Mouse (Mus musculus) ovary, postnatal 10 days (tissue): ENCODE measurements at regions not wholly inside any gene's neighbourhood (a gene's known extent, or its start where the extent isn't known, plus 50 kb on each side); places are given as distances from the start of the nearest gene placed in this dataset.
"Not testable (repeated sequence)": the region's sequence is repeated elsewhere in the genome, so short reads cannot be mapped to it uniquely, and the experiment has no call there.

Experiments
- DNase-seq: peaks from one replicate; pipeline ENCODE4 v3.0.0; 2022; ENCODE audit warnings: low spot score

DNA sequence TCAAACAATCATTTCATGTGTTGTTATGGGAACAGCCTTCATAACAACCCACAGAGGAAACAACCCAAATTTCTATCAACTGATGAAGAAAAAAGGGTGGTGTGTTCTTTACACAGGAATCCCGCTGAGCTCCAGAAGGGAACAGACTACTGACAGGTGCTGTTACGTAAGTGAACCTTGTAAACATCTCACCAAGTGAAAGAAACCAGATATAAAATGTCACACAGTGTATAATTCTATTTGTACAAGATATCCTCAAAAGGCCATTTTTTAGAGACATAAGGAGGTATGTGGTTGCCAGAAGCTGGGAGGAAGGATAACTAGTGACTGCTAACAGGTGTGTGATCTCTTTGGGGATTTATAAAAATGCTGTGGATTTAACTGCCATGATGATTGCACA, 119.9 kb downstream of the Plod2 start:
- no peak for DNase-seq

- no peak for DNase-seq
Measured at GRCm38 (mm10) chr9:92667361-92667881, 125.4 kb downstream of the Plod2 start.

DNA sequence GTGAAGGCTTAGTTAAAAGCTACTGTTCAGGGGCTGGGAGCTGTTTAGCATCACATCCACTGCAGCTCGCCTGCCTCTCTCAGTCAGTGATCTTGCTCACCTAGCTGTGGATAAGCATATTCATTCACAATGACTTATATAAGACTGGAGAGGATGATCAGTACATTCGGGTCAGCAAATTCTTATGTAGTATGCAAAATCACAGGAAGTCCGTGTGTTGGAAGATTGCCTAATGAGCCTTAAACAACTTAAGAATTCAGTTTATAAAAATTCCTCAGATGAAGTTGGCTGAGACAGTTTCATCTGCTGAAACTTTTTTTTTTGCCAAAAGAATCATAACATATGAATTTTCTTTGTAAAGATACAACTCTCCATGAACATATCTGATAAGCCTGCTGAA, 129.9 kb downstream of the Plod2 start:
- no peak for DNase-seq

- no peak for DNase-seq
Measured at GRCm38 (mm10) chr9:92694361-92695016, 152.5 kb downstream of the Plod2 start.

DNA sequence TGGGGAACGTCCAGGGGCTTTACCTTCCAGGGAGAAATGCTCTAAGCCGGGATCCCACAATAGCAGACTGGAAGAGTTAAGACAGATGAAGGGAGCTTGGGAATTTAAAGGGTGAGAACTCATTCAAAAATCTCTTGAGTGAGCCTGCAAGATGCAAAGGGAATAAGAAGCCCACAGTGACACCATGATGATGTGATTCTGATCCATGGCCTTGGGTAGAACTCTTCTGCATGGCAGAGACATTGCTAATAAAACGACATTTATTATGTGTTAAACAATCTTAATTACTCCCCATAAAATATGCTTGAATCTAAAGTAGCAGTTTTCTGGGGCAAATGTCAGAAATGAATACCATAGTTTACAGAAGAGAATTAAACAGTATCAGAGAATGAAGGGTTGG, 155.9 kb downstream of the Plod2 start:
- DNase-seq: no peak

DNA sequence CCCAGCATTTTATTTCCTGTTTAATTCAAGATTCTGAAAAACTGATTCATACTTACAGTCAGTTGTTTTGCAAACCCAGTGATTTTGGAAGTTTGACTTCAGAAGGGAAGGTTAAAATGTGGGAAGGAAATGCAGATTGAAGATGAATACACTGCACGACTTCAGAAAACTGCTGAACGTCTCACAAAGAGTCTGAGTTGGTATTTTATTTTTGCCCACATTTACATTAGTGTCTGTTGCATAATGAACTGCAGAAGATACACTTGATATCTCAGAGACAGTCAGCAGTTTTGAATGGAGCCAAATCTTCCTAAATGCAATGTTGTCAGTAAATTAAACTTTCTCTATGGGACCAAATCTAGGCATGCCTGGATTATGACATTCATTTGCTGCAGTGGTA, 162.7 kb downstream of the Plod2 start:
- no peak for DNase-seq

DNA sequence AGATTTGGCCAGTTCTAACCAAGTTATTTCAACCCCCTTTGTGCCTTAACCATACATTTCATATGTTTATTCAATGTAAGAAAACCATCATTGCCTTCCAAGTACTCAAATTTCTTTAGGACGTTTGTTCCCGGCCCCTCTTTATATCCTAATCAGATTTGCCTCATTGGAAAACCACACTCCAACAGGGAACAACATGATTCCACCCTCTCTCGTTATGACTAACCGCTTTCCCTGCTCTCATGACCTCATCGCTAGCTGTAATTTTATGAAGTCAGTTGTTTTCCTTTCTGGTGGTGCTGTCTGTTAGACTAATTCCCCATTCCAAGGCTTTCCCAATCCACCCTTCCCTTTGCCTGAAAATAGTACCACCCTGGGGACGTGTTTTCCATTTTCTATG, 165.0 kb downstream of the Plod2 start:
- no peak for DNase-seq

- DNase-seq: no peak
Measured at GRCm38 (mm10) chr9:92717176-92717575, 175.2 kb downstream of the Plod2 start.

DNA sequence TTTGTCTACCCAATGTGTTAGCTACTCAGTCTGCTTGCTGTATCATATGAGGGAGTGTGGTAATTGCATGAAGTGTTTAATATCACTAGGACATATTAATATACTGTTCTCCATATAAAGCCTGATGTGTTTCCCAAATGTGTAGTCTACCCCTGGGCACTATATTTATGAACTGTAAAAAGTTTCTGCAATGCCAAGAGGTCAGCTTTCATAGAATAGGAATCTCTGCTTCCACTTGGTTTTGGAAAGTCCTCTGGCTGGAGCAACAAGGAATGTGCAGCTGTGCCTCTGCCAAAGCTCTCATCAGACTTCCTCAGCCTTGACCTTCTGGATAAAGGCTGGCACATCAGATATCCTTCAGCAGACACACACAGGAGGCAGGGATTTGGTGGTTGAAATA, 176.3 kb downstream of the Plod2 start:
- no peak for DNase-seq

DNA sequence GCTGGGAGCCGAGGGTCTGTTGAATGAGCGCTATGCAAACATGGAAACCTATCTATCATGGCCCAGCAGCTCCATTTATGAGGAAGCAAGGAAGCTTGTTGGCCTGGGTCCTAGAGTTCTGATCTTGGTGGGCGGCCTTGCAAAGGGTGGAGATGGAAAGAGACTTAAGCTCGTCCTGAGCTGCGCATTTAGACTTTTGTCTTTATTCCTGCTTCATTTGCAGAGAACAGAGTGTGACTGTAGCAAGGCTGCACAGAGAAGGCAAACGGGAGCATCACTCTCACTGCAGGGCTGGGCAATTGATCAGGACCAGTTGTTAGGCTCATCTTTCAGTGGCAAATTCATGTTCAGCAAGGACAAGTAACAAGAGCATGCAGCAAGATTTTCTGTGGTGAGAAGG, 177.2 kb downstream of the Plod2 start:
- no peak for DNase-seq

- DNase-seq: no peak
Measured at GRCm38 (mm10) chr9:92728864-92729263, 186.8 kb downstream of the Plod2 start.

GRCm38 (mm10) chr9:92731396-92731795, 189.4 kb downstream of the Plod2 start:
- DNase-seq: no peak

DNA sequence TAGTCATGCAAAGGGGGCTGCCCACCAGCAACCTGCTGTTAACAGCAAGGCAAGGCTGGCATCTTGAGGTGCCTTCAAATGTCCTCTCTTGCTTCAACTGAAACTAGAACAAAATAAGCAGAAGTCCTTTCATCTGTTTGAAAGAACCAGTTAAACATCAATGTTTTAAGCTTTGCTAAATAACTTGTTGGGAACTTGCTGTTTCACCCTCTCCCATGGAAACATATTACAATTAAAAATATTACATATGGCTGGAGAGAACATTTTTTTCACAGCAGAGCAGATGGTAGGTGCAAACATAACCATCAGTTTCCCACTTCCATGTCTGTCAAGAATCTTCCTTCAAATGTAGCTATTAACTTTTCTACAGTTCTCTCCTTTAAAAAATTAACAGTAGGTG, 225.5 kb downstream of the Plod2 start:
- no peak for DNase-seq

- no peak for DNase-seq
Measured at GRCm38 (mm10) chr9:92768432-92768831, 226.4 kb downstream of the Plod2 start.

DNA sequence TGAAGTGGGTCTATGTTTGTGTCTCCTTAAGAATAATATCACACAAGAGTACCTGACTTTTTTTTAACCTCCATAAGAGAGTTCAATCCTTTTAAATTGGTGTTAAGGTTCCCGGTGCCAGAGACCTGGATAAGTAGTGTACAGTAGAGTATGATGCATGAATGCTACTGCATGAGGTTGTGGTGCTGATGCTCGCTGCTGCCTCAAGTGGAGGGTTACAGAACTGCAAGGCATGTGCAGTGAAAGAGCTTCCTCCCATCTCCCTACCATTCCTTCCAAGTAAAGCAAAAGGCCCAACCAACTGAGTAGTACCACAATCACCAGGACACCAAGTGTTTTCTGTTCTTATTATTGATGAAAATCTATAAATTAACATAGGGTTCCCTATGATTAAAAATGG, 227.5 kb downstream of the Plod2 start:
- no peak for DNase-seq

DNA sequence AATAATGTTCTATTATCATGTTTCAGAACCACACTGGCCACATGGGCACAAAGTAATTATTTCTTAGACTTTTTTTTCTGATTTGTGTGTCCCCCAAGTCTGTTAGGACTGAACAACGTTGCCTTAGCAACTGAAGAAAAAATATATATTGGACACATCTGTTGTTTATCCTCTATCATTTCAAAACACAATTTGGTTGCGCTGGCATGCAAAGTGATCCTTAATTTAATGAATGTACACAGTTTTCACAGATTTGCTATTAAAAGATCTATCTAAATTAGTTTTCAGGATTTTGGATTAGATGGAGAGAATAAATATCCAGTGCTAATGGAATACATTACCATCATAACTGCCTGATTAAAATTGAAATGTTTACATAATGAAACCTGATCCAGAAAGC, 229.0 kb downstream of the Plod2 start:
- DNase-seq: no peak

- DNase-seq: no peak
Measured at GRCm38 (mm10) chr9:92771716-92772115, 229.7 kb downstream of the Plod2 start.

GRCm38 (mm10) chr9:92782922-92783454, 241.0 kb downstream of the Plod2 start:
- DNase-seq: no peak

DNA sequence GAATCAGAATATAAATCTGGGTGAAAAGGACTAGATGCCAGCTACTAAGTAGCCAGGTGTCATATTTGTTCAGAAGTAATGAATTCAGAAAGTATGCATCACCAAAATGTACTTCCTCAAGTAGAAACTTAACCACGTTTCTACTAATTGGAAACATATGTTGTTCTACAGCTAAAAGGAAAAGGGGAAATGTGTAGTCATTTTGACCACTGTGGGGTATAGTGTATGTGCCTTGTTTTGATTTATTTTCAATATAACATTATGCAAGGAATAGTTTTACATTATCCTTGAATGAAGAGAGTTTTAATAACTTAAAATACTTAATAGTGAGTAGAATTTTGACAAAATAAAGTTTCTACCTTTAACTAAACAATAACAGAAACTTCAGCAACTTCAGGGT, 257.7 kb downstream of the Plod2 start:
- DNase-seq: no peak

DNA sequence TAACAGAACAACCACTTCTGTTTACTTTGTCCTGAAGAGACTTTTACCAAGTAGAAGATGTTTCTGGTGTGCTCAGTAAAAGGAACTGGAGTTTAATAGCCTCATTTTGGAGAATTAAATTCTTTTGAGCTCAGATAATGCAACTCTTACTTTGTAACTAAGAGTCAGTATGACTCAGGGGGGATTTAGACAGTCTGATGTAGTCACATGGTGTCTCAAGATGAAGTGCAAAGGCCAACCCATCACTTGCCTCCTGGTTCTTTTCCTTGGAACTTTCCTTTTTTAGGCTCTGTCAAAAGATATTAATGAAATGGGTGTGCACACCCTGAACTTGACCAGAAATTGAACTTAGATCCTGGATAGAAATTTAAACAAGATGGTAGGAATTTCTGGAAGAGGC, 267.4 kb downstream of the Plod2 start:
- no peak for DNase-seq

DNA sequence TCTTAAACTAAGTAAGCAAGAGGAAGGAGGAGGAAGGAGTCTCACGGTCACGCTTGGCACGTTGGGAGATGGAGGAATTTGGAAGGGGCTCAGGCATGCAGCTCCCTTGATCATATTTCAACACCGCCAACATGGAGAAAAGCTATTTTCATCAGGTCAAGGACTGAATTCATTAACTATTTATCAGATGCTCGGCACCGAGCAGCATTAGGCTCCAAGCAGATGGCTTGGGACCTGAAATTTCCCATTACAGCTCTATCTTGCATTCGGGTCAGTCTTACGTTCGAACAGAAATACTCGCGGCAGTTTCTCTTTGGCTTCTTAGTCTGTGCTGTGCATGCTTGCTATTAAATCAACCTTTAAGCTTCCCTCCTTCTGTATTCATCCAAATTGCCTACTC, 278.7 kb downstream of the Plod2 start:
- DNase-seq: no peak

- no peak for DNase-seq
Measured at GRCm38 (mm10) chr9:92826708-92827353, 284.8 kb downstream of the Plod2 start.

- DNase-seq: not testable (repeated sequence)
Measured at GRCm38 (mm10) chr9:92836156-92836555, 294.1 kb downstream of the Plod2 start.
